Mouse (Mus musculus) neural tube, embryonic 12.5 days (tissue): Measurements from ENCODE around the gene Cntn5. TPM values are rescaled to one million over a fixed set of nuclear protein-coding genes. Genes with fewer than 3 reads are reported as not detected.
A peak's percentile ranks its signal among the peaks of the same experiment; 100 is the strongest.

Experiments used
- ATAC-seq: fragments of 200-750 bp; cut with Nextera tagmentation; 2 replicates; pipeline ENCODE4 v1.8.0; 2017; ENCODE audit warnings: low read depth, mild to moderate bottlenecking, moderate TSS enrichment, moderate library complexity; ENCODE audit not compliant: low FRiP score
- H3K27ac ChIP-seq: fragments of 300-500 bp; sonication (generic); 2 replicates; pipeline ENCODE4 v1.5.1; 2016
- H3K27me3 ChIP-seq: fragments of 300-500 bp; sonication (generic); replicated peaks from 2 replicates; pipeline ENCODE4 v1.6.1; 2016; ENCODE audit warnings: mild to moderate bottlenecking
- H3K36me3 ChIP-seq: fragments of 300-500 bp; sonication (generic); 2 replicates; pipeline ENCODE4 v1.6.1; 2016; ENCODE audit warnings: mild to moderate bottlenecking
- H3K4me1 ChIP-seq: fragments of 300-500 bp; sonication (generic); 2 replicates; pipeline ENCODE4 v1.6.1; 2016
- H3K4me2 ChIP-seq: fragments of 300-500 bp; sonication (generic); replicated peaks from 2 replicates; pipeline ENCODE4 v1.6.1; 2016; ENCODE audit warnings: mild to moderate bottlenecking
- H3K4me3 ChIP-seq: fragments of 300-500 bp; sonication (generic); 2 replicates; pipeline ENCODE4 v1.5.1; 2016
- H3K9ac ChIP-seq: fragments of 300-500 bp; sonication (generic); 2 replicates; pipeline ENCODE4 v1.6.1; 2016; ENCODE audit warnings: mild to moderate bottlenecking
- H3K9me3 ChIP-seq: fragments of 300-500 bp; sonication (generic); 2 replicates; pipeline ENCODE4 v1.6.1; 2016; ENCODE audit warnings: mild to moderate bottlenecking
- WGBS: fragments of 180-500 bp; shearing (Covaris S2); methylation state at CpG from one replicate; pipeline ENCODE4 v1.1.7; 2016; 5-methylcytosine and 5-hydroxymethylcytosine counted together
- microRNA-seq: library from miRNA; unstranded; fragments of <30 nt; microRNA quantifications from one replicate; pipeline ENCODE4, GENCODE M21; 2017
- polyA plus RNA-seq: library from polyadenylated mRNA; unstranded; fragments of >200 nt; fragmentation: Nextera tagmentation; extraction: Ambion mirVana; gene quantifications from 2 replicates; pipeline ENCODE4 v1.2.1, GENCODE M21; 2016

Gene Cntn5
- polyA plus RNA-seq, 1 experiment from 2014 or later = 5.2 TPM

DNA sequence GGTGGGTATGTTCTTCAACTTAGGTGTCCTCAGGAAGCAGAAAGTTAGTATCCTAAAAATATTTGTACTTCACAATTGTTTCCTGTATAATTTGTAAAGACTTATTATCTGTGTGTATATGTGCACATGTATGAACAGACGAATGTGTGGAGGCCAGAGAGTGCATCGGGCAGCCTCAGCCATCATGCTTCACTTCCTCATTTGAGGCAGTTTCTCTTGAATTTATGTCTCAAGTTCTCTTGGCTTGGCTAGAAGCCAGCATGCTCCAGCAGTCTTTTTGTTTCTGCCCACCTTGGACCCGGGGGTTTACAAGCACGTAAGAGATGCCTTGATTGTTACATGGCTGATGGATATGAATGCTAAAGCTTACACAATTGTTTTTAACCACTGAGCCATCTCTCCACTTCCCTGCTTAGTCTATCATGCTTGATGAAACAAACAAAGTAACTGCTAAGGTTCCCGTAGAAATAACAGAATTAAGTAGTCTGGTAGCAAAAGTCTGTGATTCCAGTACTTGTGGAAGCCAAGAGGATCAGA lies 1222.2 kb downstream of the Cntn5 start:
- H3K4me1 ChIP-seq = no peaks in the 10 kb centered on the region
- no peaks in the 10 kb centered on the region for H3K27me3 ChIP-seq
- no peak overlapping the region for H3K27ac ChIP-seq
- H3K36me3 ChIP-seq = no peaks in the 10 kb centered on the region
- no peak overlapping the region for H3K4me3 ChIP-seq
- no peaks in the 10 kb centered on the region for H3K9me3 ChIP-seq
- ATAC-seq = peak; percentile 53; the same call in 1 of the 2 replicates
- no peak overlapping the region for H3K9ac ChIP-seq
- WGBS = 33% methylated on average over 5 of the region's 5 CpGs
- H3K4me2 ChIP-seq = no peak overlapping the region

DNA sequence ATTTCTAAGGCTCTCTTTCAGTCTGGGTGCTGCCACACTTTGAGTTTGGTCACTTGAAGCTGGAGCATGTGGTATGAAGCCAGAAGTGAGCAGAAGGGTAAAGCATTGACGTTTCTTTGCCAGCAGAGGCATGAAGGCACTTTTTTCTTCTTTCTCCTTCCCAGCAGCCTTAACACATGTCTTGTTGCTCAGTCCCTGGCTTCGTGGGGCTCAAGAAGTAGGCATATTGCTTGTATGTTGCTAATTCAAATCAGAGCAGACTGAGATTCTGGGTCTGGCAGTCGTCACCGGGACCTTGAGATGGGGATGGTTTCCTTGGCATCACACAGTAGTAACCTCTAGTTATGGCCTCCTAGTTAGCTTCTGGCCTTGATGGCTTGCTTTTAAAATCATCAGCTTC lies 1228.5 kb downstream of the Cntn5 start:
- ATAC-seq = no peak
- H3K9ac ChIP-seq = no peak overlapping the region
- H3K36me3 ChIP-seq = no peaks in the 10 kb centered on the region
- H3K4me3 ChIP-seq = no peak overlapping the region
- no peak overlapping the region for H3K27ac ChIP-seq
- H3K4me2 ChIP-seq = no peak overlapping the region
- peaks cover 7% of the 10 kb centered on the region; the same call in 1 of the 2 replicates for H3K4me1 ChIP-seq
- H3K9me3 ChIP-seq = no peaks in the 10 kb centered on the region
- no peaks in the 10 kb centered on the region for H3K27me3 ChIP-seq
- WGBS = 77% methylated on average over 4 of the region's 4 CpGs

DNA sequence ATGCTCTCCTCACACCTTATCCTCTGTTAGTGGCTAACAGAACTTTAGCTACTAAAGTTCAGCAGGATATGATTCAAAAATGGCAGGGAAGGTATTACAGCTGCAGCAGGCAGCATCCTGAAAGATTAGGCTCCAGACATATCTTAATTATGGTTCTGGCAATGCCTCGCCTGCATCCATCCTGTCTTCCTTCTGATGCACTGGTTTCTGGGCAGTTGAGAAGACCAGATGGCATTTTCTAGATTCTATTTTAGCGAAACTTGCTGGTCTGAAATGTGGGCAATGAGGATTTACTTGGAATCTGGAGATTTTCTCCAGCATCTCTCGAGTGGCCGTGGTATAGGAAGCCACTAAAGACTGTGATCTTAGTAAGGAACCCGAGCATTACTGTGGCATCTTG lies 1230.0 kb downstream of the Cntn5 start:
- Histone ChIP-seq H3K27me3 (no peaks in the 10 kb centered on the region), H3K36me3 (no peaks in the 10 kb centered on the region), H3K4me1 (peaks cover 7% of the 10 kb centered on the region; the same call in 1 of the 2 replicates), H3K9me3 (no peaks in the 10 kb centered on the region), H3K27ac (no peak overlapping the region), H3K4me3 (no peak overlapping the region), H3K4me2 (no peak overlapping the region), H3K9ac (no peak overlapping the region)
- WGBS = 89% methylated on average over 5 of the region's 5 CpGs
- ATAC-seq = no peak

DNA sequence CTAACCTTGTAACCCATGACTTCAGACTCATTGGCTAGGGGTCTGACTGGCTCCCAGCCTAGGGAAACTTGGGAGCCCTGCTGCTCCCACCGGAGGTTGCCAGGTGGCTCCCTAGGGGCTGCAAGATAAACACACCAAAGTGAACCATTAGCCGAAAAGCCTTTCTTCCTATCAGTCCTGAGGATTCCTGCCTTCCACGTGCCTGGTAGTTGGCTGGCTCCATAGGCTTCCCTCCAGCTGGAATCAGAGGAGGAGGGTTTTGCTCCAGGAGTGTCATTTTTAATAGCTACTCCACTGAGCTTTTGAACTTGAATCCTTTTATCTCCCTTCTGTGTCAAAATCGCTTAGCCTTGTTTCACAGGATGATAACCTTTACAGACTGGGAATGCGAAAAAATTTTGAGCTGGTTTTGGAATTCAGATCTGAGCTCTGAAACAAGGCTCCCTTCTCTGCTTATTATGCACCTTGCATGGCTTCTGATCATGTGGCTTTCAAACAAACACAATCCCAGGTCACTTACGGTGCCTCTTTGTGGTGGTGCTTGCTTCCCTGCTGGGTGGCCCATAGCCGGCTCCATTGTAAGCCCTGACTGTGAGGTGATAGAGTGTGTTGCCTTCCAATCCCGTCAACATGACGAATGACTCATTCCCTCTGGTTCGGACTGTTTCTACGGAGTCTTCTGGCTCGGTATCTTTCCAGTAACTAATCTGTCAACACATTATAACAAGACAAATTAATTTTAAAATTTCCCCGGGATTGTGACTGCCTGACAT lies 1231.1 kb downstream of the Cntn5 start:
- Histone ChIP-seq H3K9me3 (no peaks in the 10 kb centered on the region), H3K27me3 (no peaks in the 10 kb centered on the region), H3K36me3 (no peaks in the 10 kb centered on the region), H3K27ac (no peak overlapping the region), H3K4me1 (peaks cover 7% of the 10 kb centered on the region; the same call in 1 of the 2 replicates), H3K4me3 (no peak overlapping the region), H3K9ac (no peak overlapping the region), H3K4me2 (peak overlapping the region; percentile 35)
- ATAC-seq = peak; percentile 80
- WGBS = 3% methylated on average over 13 of the region's 13 CpGs

DNA sequence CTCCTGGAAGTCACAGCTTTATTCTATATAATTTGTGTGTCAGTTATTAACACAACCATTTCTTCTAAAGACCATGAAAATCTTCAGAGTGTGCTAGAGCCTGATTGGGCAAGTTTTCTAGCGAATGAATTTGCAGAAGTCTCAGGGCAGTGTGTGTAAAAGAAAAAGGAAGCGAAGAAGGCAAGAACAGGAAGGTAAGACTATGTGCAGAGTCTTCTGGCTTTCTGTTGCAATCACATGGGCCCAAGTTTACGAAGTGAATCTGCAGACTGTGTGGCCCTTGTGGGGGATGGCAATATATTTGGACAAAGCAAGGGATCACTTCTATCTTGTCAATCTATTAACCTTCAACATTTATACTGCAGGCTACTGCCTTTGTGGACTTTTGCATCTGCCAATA lies 1251.1 kb downstream of the Cntn5 start:
- 92% methylated on average over 3 of the region's 3 CpGs for WGBS
- no peak overlapping the region for H3K4me2 ChIP-seq
- no peak for ATAC-seq
- no peak overlapping the region for H3K9ac ChIP-seq
- no peaks in the 10 kb centered on the region for H3K4me1 ChIP-seq
- H3K9me3 ChIP-seq = no peaks in the 10 kb centered on the region
- no peaks in the 10 kb centered on the region for H3K27me3 ChIP-seq
- no peaks in the 10 kb centered on the region for H3K36me3 ChIP-seq
- H3K27ac ChIP-seq = no peak overlapping the region
- no peak overlapping the region for H3K4me3 ChIP-seq

DNA sequence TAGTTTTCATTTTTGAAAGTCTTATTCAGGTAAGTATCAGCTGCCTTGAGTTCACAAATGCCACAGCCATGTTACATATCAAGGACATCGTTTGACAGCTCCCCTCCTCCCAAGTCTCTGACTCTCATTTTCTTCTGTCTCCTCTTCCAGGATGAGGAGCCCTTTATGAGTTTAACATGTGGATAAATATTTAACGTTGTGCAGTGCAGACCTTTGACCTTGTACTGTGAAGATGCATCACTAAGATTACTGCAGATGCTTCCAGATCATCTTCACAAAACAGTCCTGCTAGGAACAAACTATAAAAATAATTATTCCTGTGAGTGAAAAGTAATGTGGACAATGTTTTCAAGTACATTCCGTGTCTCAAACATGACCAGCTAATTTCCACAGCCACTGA lies 1257.2 kb downstream of the Cntn5 start:
- no peak for ATAC-seq
- no peaks in the 10 kb centered on the region for H3K27me3 ChIP-seq
- H3K27ac ChIP-seq = no peak overlapping the region
- no peak overlapping the region for H3K4me3 ChIP-seq
- no peak overlapping the region for H3K4me2 ChIP-seq
- no peaks in the 10 kb centered on the region for H3K36me3 ChIP-seq
- no peaks in the 10 kb centered on the region for H3K4me1 ChIP-seq
- 80% methylated on average over 3 of the region's 3 CpGs for WGBS
- no peak overlapping the region for H3K9ac ChIP-seq
- no peaks in the 10 kb centered on the region for H3K9me3 ChIP-seq

DNA sequence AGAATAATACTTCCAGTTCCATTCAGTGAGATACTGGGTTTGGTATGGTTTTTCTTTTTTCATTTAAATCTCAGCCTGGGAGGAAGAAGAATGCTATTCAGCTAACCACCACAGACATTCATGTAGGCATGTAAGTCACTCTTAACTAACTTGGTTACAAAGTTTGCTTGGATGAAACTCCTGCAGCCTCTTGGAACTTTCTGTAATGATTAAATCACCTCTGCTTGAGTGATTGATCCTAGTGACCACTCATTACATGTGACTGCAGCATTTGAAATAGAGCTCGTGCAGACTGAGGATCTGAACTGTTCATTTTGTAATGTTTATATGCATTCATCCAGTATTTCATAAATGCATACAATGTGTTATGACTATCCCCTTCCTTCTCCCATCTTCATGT lies 1258.3 kb downstream of the Cntn5 start:
- no peak overlapping the region for H3K9ac ChIP-seq
- no peak overlapping the region for H3K4me3 ChIP-seq
- H3K4me2 ChIP-seq = no peak overlapping the region
- no peak for ATAC-seq
- H3K9me3 ChIP-seq = no peaks in the 10 kb centered on the region
- 89% methylated on average over 1 of the region's 1 CpGs for WGBS
- H3K36me3 ChIP-seq = no peaks in the 10 kb centered on the region
- H3K27me3 ChIP-seq = no peaks in the 10 kb centered on the region
- H3K27ac ChIP-seq = no peak overlapping the region
- H3K4me1 ChIP-seq = no peaks in the 10 kb centered on the region

Small RNAs within 50 kb of the gene (microRNA-seq; reads per million reads assigned to microRNA genes)
- not detected for gene Gm24496
- gene Gm25086 = not detected
- not detected for gene Gm26195
- gene Mir6237 = not detected
